Mouse (Mus musculus) c-Kit-positive CD71-negative TER-119-negative erythroid progenitor cells, embryonic 14.5 days (primary cell): ENCODE measurements around the gene Egfem1.

Experiments used
- DNase-seq: peaks from one replicate; pipeline ENCODE4 v3.0.0-alpha.2; 2013; ENCODE audit warnings: low read depth

Gene Egfem1

GRCm38 (mm10) chr3:29081952-29082295 lies at the start of gene Egfem1:
Gene Egfem1, plus strand, starts transcription at chr3:29082023.
- DNase-seq, result no peak

DNA sequence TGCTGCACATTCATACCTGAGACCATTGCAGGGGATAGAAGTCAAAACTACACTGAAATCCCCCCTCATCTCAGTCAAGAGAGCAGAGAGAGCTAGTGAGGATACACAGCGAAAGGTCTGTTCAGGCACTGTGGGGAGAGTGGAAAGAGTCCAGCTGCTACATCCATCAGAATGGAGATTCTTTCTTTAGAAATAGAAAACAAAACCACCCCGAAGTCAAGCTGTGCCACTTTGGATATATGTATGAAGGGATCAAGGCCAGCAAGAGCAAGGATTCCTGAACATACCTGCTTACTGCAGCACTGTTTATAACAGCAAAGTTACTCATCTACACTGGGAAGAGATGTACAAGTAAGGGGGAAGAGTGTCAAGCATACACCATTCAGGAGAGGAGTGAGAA lies 48.7 kb upstream of the Egfem1 start:
- no peak for DNase-seq

GRCm38 (mm10) chr3:29036146-29036545 lies 45.7 kb upstream of the Egfem1 start:
- peak; percentile 13 for DNase-seq

GRCm38 (mm10) chr3:29036620-29037019 lies 45.2 kb upstream of the Egfem1 start:
- DNase-seq, result no peak

DNA sequence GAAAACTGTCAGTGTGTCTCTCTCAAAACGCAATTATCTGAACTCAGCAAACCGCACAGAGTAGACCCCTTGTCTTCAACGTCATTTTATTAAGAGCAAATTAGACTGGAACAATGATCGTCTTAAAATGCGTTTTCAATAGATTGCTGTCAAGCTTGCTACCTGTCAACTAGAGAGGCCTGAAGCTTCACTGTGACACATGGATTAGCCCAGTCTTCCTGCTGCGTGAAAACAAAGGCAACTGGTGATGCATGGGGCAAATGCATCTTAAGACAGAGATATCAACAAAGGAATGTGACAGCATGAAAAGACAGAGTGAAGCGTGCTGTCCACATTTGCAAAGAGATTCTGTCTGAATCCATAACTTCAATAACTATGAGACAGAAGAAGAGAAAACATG lies 41.8 kb upstream of the Egfem1 start:
- no peak for DNase-seq

DNA sequence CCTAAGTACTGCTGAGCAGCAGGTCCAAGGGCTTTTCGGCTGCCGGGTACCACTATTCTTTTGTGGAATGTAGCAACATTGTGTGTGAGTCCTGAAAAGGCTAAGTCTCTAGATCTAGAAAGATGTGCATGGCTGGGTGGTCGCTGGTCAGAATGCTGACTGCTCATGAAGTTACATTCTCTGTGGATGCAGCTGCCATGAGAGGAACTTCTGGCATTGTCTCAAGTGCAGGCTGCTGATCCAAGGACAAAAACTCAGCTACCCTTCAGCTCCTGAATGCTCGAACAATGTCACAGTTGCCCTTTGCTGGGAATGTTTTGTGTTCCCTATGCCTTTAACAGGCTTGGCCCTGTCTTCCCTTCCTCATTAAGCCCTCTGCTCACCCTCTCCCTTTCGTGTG lies 35.5 kb upstream of the Egfem1 start:
- DNase-seq, result no peak

- no peak for DNase-seq
Observed at GRCm38 (mm10) chr3:29047273-29047932, 34.4 kb upstream of the Egfem1 start.

DNA sequence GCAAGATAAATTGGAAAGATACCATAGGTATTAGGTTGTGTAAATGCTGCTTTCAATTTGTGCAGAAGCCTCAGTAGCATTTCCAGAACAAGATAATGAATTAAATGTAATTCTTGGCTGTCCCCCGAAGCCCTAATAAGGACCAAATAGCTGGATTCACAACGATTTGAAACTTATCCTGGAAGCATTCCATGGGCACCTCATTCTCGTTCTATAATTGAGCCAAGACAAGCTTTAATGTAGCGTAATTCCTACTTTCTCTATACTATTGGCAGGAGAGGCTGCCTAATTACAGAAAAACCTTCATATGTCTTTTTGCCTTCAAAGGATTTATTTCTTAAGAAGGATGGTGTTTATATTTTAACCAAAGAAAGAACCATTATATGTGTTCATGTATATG lies 18.7 kb upstream of the Egfem1 start:
- no peak for DNase-seq

DNA sequence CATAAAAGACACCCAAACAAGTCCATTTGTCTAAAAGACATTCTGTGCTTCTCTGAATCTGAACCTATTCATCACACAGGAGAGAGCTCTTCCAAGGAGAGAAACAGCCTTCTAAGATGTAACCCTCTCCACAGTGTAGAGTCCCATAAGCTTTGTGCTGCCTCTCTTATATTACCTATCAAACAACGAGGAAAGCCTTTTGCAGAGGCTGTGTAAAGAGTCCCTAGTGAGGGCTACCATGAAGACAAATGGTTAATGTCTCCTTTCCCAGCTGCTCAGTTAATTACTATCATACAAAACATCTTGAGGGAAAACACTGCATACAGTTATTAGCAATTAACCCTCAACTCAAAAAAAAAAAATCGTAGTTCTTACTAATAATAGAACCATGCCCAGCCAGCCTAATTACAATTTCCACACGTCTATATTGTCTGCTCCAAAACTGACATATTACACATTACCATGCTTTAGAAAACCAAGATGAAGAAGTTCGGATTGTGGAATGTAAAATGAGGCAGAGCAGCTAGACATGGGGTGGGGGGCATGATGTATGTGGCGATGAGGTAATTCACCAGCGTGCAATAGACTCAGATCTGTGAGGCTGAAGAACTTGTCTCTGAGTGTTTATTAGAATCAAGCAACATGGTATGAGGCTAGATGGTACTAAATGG lies 13.3 kb upstream of the Egfem1 start:
- DNase-seq, result no peak

GRCm38 (mm10) chr3:29071315-29071714 lies 10.5 kb upstream of the Egfem1 start:
- DNase-seq, result no peak

DNA sequence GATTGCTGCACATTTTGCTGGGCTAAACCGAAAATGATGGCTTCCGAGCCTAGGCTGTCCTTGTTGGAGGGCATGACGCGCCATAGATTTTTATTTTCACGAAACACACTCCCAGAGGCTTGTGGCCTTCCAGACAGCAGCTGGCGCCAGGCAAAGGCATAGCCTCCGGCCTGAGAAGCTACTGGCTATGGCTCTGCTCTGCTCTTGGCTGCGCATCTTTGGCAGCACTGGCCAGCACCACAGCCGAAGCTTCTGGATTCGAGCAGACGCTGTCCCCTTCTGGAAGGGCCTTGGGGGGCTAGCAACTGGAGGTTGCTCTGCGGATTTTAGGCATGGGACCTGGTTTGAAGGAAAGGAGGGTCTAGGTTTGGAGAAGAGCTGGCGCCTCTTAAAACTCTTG lies 306 bp upstream of the Egfem1 start:
- DNase-seq, result no peak

DNA sequence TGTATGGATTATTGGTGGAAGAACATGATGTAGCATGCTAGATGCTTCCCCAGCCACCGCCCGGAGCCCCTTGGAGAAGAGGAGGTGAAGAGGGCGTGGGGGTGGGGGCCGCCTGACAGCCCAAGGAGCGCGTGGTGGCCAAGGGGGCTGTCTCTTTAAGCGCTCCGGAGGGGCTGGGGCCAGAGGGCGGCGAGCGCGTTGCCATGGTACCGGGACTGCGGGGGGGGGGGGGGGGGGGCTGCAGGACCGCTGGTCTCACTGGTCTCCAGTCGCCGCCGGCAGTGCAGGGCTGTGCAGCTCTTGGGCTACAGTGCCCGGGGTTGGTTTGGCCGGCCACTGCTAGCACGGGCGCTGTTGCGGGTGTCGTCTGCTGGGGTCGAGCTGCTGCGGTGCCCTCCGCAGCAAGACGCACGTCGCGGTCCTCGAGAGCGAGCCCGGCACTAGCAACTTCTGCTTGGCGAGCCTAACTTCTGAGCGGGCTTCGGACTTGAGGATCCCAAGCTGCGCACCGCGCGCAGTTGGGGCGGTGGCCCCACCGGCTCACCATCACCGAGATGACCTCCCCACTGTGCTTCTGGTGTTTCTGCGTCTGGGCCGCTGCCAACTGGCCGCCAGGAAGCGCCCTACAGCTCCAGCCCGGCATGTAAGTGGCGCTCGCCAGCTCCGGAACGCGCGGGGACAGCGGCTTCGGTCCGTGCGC lies 623 bp downstream of the Egfem1 start:
- DNase-seq, result no peak

- no peak for DNase-seq
Observed at GRCm38 (mm10) chr3:29082996-29083350, 1.1 kb downstream of the Egfem1 start.

DNA sequence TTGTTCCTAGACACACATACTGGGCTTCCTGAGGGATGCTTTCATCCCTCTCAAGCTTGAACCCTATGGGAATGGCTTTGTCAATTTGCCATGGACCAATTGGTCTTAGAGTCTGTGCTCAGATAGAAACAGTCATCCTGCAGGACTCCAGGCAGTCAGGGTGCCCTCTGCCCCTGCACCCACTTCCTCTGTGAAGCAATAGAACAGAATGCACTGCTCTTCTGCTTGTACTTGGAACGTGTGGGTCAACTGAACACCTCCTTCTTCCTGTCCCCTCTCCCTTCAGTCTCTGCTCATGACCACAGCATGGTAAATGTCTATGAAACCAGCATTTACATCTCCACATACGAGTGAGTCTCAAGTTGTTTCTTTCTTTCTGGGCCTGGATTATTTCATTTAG lies 16.6 kb downstream of the Egfem1 start:
- DNase-seq, result no peak

DNA sequence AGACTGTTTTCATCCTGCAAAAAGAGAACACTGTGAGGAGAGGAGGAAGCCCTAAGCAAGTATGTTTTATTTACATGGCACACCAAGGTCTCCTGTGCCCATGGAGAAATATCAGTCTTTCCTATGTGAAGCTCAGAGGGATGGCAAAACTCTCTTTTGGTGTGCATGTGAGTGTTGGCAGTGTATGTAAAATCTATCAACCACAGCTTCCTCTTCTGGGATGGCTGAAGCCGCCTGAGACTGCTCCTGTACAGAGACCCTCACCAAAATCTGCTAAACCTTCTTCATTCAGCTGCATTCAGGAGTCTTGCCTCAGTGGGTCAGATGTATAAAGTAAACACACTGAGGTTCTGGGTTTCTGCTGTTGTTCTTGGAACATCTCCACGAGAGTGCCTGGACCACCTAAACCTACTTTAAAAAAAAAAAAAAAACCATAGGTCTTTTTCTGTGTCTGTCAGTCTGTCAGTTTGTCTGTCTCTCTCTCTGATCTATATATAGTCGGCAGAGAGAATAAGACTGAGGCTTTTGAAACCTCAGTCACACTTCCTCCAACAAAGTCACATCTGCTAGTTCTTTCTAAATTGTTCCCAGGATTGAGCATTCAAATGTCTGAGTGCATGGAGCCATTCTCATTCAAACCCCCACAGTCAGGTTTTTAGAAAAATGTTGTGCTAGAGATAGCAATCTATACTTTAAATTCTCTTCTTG lies 24.3 kb downstream of the Egfem1 start:
- no peak for DNase-seq

- no peak for DNase-seq
Observed at GRCm38 (mm10) chr3:29107134-29107533, 25.3 kb downstream of the Egfem1 start.

- no peak for DNase-seq
Observed at GRCm38 (mm10) chr3:29110321-29110720, 28.5 kb downstream of the Egfem1 start.

GRCm38 (mm10) chr3:29114517-29114916 lies 32.7 kb downstream of the Egfem1 start:
- DNase-seq, result peak; percentile 6

DNA sequence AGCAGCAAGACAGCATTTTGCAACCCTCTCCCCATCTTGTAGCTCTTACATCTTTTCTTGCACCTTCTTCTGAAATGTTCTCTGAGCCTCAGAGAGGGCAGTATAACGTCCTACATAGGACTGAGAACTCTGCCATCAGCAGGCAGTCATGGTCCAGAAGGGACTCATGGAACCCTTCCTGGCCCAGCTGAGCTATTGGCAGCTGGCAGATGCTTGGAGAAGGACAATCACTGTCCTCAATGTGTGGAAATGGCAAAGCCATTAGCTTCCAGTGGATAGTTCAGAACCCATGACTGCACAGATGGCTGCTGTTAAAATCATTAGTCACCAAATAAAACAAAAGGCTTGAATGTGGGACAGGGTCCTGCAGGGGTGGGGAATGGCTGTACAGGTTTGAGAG lies 35.6 kb downstream of the Egfem1 start:
- no peak for DNase-seq

DNA sequence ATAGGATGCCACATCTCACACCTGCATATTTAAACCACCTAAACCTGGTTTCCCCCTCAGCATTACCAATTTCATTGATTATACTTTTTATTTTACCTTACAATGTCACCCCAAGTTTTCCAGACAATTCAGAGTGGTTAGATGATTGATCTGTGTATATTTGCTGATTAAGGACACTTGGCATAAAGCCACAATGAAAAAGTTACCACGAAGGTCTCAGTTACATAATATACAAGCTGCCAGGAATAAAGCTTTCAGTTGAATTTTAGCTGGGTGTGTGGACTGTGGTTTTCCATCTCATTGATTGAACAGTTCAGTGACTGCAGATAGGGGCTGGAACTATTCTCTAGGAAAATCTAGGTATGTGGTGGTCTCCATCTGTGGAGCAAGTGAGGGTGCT lies 40.7 kb downstream of the Egfem1 start:
- no peak for DNase-seq

GRCm38 (mm10) chr3:29132054-29132931 lies 50.5 kb downstream of the Egfem1 start:
- no peak for DNase-seq

GRCm38 (mm10) chr3:29134509-29134908 lies 52.7 kb downstream of the Egfem1 start:
- DNase-seq, result no peak
